Mouse (Mus musculus): Measurements from ENCODE around the gene Hoxb7. TPM values are rescaled to one million over a fixed set of nuclear protein-coding genes. Genes with fewer than 3 reads are reported as not detected.

Gene Hoxb7
- polyA plus RNA-seq (2012) = not detected in 2 replicates

DNA sequence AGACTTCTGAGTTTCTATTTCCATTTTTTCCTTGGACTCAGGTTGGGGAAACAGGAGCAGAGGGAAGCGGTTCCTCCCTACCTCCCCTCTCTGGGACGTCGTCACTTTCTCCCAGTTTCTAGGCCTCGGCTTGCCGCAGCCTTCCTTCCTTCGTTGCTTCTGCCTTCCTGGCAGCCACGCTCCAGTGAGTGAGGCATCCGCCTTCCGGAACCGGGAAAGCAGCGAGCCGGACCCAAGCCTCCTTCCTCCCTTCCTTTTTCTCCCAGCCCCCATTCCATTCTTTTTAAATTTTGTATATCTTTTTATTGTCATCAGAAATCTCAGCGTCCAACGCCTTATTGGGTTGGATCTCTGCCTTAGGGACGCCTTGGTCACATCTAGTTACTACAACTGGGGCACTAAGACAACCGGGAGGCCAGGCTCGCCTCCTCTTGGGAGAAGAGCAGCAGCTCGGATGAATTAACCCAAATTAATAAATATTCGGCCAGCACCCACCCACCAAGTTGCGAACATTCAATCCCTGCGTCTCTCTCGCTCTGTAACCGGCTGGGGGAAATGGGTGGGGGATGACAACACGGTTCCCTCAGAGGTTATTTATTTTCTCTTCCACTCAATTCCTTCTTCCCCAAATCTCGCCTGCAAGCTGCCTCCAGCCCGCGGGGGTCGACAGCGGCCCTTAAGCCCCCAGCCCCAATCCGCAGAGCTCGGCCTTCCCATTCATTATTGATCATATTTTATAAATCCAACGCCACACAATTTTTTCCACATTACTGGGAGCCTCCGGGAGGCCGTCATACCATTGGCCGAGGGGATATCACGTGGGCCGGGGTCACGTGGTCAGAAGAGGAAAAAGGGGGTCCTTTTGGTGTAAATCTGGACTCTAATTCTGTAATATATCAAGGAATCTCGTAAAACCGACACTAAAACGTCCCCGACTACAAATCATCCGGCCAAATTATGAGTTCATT is at the start of gene Hoxb7:
TSS of gene Hoxb7 (plus strand) at position 853 of the 968 bp plus-strand sequence.
- TF ChIP-seq GATA1 (IDR thresholded peaks at IDR 0.05; ENCODE audit: low read length) = no peak

DNA sequence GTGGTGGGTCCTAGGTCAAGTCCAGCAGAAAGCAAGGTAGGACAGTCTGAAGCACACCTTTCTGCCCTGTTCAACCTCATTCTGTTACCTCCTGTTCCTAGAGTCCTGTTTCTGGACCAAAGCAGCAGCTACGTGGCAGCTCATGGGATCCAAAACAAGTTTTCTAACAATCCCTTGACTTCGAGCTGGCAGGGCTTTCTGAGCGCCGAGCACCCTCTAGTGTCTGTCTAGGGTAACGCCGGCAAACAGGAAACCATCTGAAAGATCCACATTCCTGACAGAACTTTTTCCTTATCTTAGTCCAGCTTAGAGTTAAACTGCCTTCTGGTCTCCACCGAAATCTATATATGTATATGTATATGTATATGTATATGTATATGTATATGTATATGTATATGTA is 46.2 kb upstream of the Hoxb7 start:
- no peak for TF ChIP-seq GATA1 (IDR thresholded peaks at IDR 0.05; ENCODE audit: low read length)

DNA sequence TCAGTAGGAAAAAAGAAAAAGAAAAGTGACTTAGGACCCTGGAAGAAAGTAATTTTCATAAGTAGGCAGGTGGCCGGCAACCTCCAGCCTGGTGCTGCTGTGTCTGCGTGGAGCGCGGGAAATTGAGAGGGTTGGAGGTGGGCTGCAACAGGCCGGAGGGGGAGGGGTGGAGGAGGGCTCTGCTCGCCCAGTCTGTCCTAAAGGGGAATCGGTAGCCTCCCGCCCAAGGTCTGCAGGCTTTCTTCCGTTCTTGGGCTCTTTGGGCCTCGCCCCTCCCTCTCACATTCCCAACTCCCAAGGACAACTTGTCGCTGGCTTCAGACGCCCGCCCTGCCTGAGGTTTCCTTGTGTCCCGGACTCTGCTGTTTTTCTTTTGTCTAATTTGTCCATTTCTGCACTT is 35.5 kb upstream of the Hoxb7 start:
- no peak for TF ChIP-seq GATA1 (IDR thresholded peaks at IDR 0.05; ENCODE audit: low read length)

DNA sequence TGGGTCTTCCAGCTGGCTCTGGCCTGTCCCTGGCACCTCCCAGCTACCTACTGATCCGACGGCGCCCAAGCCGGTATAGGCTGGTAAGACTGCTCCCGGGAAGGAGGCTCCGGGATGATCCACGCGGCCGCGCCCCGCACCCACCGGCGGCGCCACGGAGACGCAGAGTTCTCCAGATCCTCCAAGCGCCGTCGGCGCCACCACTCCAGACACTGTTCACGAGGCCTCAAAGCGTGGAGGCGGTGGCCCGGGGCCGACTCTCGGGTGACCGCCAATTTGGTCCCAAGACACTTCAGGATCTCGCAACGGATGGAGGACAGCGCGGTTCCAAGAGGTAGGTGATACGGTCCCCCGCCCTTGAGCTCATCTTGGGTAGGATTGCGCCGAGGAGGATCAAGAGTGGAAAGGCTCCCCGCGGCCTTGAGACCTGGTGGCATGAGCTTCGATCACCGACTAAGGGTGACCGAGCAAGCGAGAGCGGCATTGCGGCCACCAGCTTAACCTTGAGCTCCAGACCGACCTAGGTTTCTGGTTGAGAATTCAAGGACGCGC is 34.9 kb upstream of the Hoxb7 start:
- TF ChIP-seq GATA1 (IDR thresholded peaks at IDR 0.05; ENCODE audit: low read length) = no peak

DNA sequence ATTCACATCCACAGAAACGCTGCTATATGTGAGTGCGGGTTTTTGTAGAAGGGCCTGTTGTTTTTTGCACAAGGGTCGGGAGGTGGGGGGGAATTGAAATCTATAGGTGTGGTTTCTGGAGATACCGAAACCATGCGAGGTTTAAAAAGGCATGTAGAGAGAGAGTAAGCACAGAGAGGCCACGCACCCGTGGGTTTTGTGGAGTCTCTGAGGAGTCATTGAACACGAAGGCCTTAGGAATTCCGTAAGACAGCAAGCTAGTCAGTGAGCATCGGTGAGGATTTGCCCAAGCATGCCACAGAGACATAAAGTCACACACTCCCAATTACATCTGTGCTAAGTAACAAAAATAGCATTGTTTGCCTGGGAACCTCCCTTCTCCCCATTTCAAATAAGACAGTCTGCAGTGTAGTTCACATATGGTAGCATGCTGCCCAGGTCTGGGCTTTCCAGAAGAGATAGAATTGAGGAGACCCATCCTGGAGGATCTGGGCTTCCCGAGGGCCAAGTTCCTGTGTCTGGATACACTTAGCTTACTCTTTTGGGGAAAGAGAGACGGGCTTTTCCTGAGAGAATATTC is 33.8 kb upstream of the Hoxb7 start:
- no peak for TF ChIP-seq GATA1 (IDR thresholded peaks at IDR 0.05; ENCODE audit: low read length)

DNA sequence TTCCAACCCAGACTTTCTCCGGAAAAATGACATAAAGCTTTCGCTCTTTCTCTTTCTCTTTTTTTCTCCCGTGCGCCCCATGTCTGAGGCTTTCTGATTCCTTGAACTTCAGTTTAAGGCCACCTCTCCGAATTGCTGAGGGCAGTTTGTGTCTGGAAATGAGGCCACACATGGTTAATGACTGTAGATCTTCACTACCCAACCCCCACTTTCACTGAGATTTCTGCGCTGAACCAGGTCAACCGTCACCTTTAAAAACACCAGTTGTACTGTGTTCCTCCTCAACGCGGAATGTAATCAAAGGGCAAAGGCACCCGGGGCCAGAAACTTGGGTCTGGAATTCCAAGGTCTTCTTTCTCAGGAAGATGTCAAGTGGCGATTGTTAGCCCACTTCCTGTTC is 32.2 kb upstream of the Hoxb7 start:
- no peak for TF ChIP-seq GATA1 (IDR thresholded peaks at IDR 0.05; ENCODE audit: low read length)

DNA sequence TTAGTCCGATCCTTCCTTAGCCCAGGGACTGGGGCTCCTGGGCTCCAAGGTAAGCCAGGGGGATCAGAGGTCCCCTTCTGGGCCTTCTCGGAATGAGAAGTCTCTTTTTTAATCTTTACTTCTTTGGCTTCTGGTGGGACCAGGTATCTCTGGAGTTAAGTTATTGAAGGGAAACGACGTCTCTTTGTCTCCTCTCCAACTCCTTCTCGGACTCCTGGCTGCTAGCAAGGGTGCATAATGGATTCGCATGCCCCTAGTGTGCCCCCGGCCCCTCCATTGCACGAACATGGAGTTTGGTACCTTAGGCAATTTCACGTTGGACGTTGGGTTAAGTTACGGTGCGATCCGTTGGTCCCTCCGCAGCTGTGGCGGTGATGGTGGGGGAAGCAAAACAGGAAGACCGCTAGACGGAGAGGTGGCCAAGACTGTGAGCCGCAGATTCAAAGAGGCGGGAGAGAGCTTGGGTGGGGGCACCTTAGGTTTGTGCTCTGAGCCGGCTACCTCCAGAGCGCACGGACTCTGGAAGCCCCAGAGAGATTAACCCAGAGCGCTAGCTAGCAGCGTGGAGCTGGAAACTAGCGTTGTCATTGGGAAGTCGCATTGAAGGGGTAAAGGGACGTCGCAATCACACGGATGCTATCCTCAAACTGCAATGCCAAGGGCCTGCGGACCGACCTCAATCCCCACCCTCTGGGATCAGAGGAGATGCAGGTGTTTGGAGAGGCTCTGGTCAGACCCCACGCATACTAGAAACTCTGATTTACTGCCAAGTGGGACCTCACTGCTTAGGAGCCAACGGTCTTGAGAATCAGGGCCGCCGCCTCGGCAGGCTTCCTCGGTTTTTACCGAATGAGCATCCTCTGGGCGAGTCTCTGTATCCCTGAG is 31.1 kb upstream of the Hoxb7 start:
- TF ChIP-seq GATA1 (IDR thresholded peaks at IDR 0.05; ENCODE audit: low read length) = no peak

DNA sequence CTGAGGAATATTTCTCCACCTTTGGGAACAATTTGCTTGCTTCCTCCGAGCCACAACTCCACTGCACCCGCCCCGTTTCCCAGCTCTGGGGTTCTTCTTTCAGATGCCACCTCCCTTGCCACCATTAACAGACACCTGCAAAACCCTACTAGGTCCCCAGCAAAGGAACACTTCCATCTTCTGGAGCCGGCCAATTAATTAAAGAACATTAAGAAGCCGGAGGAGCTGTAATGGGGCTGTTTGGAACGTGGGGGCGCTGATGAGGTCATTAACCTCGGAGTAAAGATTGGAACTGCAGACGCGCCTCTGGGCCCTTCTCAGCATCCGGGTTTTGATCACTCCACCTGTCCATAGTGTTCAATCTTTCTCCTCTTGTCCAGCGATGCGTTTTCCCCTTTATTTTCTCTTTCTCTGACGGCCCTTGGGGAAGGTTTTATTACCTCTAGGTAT is 30.4 kb upstream of the Hoxb7 start:
- no peak for TF ChIP-seq GATA1 (IDR thresholded peaks at IDR 0.05; ENCODE audit: low read length)

DNA sequence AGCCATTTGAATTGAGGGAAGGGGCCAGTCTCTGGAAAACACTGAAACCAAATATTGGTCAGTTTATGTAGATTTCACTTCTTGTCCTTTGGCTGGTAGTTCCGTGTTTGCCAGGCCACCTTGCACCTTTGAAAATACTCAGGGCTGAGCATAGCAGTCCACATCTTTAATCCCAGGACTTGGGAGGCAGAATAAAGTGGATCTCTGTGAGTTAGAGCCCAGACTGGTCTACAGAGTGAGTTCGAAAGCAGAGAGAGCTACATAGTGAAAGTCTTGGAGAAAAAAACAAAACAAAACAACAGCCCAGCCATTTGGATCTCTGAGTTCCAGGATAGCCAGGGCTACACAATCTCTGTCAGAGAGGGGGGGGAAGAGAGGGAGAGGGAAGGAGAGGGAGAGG is 29.3 kb upstream of the Hoxb7 start:
- TF ChIP-seq GATA1 (IDR thresholded peaks at IDR 0.05; ENCODE audit: low read length) = no peak

DNA sequence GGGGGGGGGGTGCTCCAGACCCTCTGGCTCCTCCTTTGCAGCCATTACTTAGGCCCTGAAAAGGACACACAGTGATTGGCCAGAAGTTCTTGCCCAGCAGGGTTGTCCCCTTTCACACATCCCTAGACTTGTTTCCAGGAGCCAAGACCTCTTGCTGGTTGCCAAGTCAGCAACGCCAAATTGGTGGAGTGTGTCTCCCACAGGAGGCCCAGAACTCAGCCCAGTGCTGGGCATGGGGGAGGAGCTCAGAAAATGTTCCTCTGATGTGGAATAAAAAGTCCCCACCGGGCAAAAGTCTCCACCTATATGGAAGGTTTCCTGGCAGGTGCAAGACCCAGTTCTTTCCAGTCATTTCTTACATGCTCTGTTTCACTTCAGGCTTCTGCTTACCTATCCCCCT is 27.4 kb upstream of the Hoxb7 start:
- TF ChIP-seq GATA1 (IDR thresholded peaks at IDR 0.05; ENCODE audit: low read length) = no peak

DNA sequence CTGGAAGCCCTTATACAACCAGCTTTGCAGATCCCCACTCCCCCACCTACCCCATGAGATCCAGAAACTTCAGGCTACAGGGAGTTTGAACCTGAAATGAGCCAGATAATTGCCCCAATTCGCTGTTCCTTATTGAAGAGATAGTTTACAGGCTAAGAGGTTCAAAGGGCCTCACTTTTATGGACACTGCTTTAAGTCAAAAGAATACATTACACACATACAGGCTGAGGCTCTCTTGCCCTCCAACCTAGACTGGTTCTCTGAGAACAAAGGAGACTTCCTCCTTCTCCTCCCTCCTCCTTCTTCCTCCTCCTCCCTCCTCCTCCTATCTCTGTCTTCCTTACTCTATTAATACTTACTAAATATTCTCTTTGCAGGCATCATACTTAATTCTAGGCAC is 26.9 kb upstream of the Hoxb7 start:
- no peak for TF ChIP-seq GATA1 (IDR thresholded peaks at IDR 0.05; ENCODE audit: low read length)

DNA sequence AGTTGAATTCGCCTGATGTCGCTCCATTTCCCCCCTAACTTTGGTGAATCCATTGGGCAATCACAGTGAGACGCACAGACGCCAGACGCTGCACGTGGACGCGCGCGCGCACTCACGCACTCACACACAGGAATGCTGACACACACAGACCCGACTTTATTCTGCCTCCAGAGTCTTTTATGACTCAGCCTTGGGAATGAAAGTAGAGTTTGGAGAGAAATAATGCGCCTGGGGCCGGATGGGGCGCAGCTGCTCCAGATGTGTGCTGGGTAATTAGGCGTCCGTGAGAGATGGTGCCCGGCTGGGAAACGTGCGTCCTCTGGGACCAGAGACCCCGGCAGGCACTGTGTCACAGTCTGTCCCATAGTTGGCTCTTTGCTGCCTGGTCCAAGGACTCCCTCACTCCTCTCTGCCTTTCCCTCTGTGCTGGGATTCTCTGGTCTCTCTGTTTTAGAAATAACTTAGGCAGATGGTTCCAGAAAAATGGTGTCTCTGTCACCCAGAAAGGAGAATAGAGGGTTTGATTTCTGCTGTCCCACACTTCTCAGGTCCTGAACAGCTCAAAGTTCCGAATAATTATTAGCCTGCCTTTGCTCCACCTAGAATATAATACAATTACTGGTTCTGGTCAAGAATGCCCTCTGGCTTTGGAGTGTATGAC is 26.0 kb upstream of the Hoxb7 start:
- no peak for TF ChIP-seq GATA1 (IDR thresholded peaks at IDR 0.05; ENCODE audit: low read length)

DNA sequence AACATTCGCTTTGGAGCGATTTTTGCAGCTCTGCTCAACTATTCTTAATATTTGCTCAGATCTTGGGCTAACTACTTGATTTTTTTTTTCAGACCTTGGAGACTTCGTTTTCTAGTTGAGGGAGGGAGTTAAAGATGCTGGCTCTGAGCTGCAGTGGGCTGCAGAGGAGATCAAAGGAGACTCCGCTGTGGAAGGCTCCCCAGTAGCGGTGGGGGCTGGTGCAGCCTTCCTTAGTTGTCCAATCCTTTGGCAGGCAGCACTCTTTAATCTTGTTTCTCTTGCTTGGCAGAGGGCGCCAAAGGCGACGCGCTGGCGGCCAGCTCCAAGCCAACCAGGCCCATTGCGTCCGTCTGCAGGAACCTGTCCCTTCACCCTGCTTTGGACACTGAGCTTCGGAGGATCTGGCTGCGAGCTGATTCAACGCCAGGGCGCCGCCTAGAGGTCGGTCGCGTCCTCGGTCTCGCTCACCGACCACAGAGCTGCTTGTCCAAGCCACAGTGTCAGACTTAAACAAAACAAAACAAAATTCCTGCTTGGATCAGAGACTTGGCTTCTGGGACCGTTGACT is 25.0 kb upstream of the Hoxb7 start:
- TF ChIP-seq GATA1 (IDR thresholded peaks at IDR 0.05; ENCODE audit: low read length) = no peak

DNA sequence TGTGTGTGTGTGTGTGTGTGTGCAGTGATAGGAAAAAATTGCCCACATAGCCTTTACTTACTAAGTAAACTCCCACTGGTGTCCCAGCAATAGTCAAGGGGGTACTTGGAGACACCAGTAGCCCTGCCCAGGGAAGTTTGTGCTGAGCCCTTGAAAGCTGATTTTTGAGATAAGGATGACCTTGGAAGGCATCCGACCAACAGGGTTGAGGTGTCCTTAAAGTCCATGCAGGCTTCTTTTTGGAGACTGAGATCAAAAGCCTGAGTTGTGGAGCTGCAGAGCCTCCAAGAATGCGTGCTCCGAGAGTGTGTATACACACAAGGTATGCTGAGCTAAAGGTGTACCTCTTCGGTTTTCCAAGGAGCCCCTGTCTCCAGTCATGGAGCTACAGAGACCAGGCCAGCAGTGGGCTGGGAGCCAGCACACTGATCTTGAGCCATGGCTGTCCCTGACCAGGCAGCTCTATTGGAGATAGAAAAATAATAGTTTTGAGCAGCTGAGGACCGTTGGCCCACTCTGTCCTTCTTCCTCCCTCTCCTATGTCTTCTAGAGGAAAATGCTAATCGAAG is 24.1 kb upstream of the Hoxb7 start:
- TF ChIP-seq GATA1 (IDR thresholded peaks at IDR 0.05; ENCODE audit: low read length) = no peak
